Mouse (Mus musculus): ENCODE data around the gene Nr3c2. TPM values are rescaled to one million over a fixed set of nuclear protein-coding genes. Genes with fewer than 3 reads are reported as not detected.

The Nr3c2 gene
- polyA plus RNA-seq, 1 experiment from 2014 or later = 5.0 TPM

DNA sequence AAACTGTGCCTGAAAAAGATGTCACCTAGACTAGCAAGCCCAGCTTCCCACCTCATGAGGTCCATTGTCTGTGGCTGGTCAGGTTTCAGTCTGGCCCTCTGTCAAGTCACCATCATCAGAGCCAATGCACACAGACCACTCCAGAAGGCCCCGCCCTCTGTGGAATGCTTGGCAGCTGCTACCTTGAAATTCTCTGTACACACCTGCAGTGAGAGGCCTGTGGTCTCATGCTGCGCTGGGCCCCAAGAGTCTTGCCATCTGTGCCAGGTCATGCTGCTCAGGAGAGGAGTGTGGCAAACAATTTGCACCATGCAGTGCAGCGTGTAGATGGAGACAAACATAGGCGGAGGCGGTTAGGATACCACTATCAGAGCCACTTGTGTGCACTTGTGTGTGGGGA lies 328.5 kb downstream of the Nr3c2 start:
- Histone ChIP-seq H3K27ac (no peak overlapping the region), H3K4me1 (replicated peaks) (peaks cover 18% of the 10 kb centered on the region), H3K4me3 (no peak overlapping the region), H3K9me3 (replicated peaks) (no peaks in the 10 kb centered on the region), H3K36me3 (no peaks in the 10 kb centered on the region), H3K9ac (no peak overlapping the region), H3K4me2 (no peak overlapping the region), H3K27me3 (no peaks in the 10 kb centered on the region)
- ATAC-seq (replicated peaks; ENCODE audit: insufficient number of reproducible peaks, insufficient read depth, low FRiP score, low read depth) = no peak
- WGBS = 74% methylated on average over 5 of the region's 5 CpGs

DNA sequence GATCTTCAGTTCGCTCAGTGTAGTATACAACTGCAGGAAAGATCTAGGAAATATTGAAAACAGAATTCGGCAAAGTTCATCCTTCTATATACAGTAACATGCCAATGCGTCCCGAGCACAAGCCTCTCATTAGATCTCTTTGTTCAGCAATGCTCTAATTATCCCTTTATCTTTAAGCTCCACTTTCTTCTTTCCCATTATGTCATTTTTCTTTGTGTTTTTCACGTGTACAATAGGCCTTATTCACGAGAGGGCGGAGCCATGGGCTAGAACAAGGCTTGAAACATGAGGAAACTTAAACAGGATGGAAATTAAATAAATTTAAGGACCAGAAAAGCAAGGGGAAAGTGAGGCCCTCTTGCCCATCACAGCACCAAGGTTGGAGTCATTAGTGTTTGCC lies 329.4 kb downstream of the Nr3c2 start:
- Histone ChIP-seq H3K27me3 (no peaks in the 10 kb centered on the region), H3K4me3 (no peak overlapping the region), H3K27ac (no peak overlapping the region), H3K4me2 (no peak overlapping the region), H3K36me3 (no peaks in the 10 kb centered on the region), H3K4me1 (replicated peaks) (peaks cover 25% of the 10 kb centered on the region), H3K9me3 (replicated peaks) (no peaks in the 10 kb centered on the region), H3K9ac (no peak overlapping the region)
- WGBS = 84% methylated on average over 7 of the region's 7 CpGs
- ATAC-seq (replicated peaks; ENCODE audit: insufficient number of reproducible peaks, insufficient read depth, low FRiP score, low read depth) = no peak

- 85% methylated on average over 1 of the region's 1 CpGs for WGBS
- no peak for ATAC-seq (replicated peaks; ENCODE audit: insufficient number of reproducible peaks, insufficient read depth, low FRiP score, low read depth)
- H3K4me3 ChIP-seq = no peak overlapping the region
- peaks cover 34% of the 10 kb centered on the region for H3K4me1 ChIP-seq (replicated peaks)
- no peaks in the 10 kb centered on the region for H3K36me3 ChIP-seq
- no peaks in the 10 kb centered on the region for H3K27me3 ChIP-seq
- H3K4me2 ChIP-seq = no peak overlapping the region
- no peak overlapping the region for H3K27ac ChIP-seq
- H3K9me3 ChIP-seq (replicated peaks) = no peaks in the 10 kb centered on the region
- H3K9ac ChIP-seq = no peak overlapping the region
Measured at GRCm38 (mm10) chr8:77231211-77231610, 332.0 kb downstream of the Nr3c2 start.

- no peaks in the 10 kb centered on the region for H3K36me3 ChIP-seq
- 0 out of 2 replicates have a peak overlapping the region, but pooled peaks have one; percentile 7 for H3K4me2 ChIP-seq
- H3K27ac ChIP-seq = peak overlapping the region; percentile 72
- H3K27me3 ChIP-seq = no peaks in the 10 kb centered on the region
- no peak overlapping the region for H3K9ac ChIP-seq
- no peaks in the 10 kb centered on the region for H3K9me3 ChIP-seq (replicated peaks)
- peaks cover 34% of the 10 kb centered on the region for H3K4me1 ChIP-seq (replicated peaks)
- ATAC-seq (replicated peaks; ENCODE audit: insufficient number of reproducible peaks, insufficient read depth, low FRiP score, low read depth) = no peak
- no peak overlapping the region for H3K4me3 ChIP-seq
- 43% methylated on average over 6 of the region's 6 CpGs for WGBS
Measured at GRCm38 (mm10) chr8:77231834-77232233, 332.6 kb downstream of the Nr3c2 start.

DNA sequence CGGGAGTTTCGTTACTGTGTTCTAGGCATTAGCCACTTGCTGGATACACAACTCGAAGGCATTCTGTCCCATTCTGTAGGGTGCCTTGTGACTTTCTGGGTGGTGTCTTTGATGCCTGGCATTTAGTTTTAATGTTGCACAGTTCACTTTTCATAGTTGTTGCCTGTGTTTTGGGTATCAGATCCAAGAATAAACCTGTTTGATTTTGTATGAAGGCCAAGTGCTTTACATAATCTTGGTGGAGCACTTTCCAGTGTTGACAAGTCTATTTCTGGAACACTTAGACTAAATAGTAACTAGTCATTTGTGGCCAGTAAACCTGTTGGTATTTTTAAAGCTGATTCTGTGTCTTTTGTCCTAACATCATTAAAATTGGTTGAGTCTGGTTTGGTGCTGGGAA lies 333.2 kb downstream of the Nr3c2 start:
- H3K27ac ChIP-seq = peak overlapping the region; percentile 72
- H3K4me2 ChIP-seq = peak overlapping the region; percentile 7; the same call in 1 of the 2 replicates

DNA sequence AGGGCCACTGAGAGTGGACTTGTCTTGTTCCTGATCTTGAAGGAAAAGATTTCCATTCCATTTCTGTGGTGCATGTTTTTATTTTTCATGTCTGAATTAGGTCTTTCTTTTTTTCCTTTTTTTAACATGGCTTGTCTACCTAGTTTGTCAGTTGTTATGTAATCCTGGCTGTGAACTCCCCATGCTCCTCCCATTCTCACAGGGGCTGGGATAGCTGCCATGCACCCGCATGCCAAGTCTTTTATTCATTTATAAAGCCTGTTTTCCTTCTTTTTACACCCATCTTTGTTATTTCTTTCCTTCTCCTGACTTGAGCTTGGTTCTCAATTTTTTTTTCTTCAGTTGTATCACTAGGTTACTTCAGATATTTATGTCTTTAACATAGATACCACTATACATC lies 337.5 kb downstream of the Nr3c2 start:
- Histone ChIP-seq H3K4me2 (no peak overlapping the region), H3K27ac (no peak overlapping the region), H3K27me3 (no peaks in the 10 kb centered on the region), H3K4me1 (replicated peaks) (peaks cover 28% of the 10 kb centered on the region), H3K36me3 (no peaks in the 10 kb centered on the region), H3K9ac (no peak overlapping the region), H3K4me3 (no peak overlapping the region), H3K9me3 (replicated peaks) (no peaks in the 10 kb centered on the region)
- no peak for ATAC-seq (replicated peaks; ENCODE audit: insufficient number of reproducible peaks, insufficient read depth, low FRiP score, low read depth)
- whole genome bisulfite sequencing = 86% methylated on average over 1 of the region's 1 CpGs

More for the DNA sequence above, 333.2 kb downstream of the Nr3c2 start:
- H3K4me3 ChIP-seq = no peak overlapping the region
- no peaks in the 10 kb centered on the region for H3K27me3 ChIP-seq
- no peaks in the 10 kb centered on the region for H3K9me3 ChIP-seq (replicated peaks)
- WGBS = 45% methylated on average over 3 of the region's 3 CpGs
- no peak; the same call in 1 of the 2 replicates for ATAC-seq (replicated peaks; ENCODE audit: insufficient number of reproducible peaks, insufficient read depth, low FRiP score, low read depth)
- peaks cover 34% of the 10 kb centered on the region for H3K4me1 ChIP-seq (replicated peaks)
- H3K9ac ChIP-seq = no peak overlapping the region
- no peaks in the 10 kb centered on the region for H3K36me3 ChIP-seq

GRCm38 (mm10) chr8:77239462-77239861 lies 340.2 kb downstream of the Nr3c2 start:
- no peak for ATAC-seq (replicated peaks; ENCODE audit: insufficient number of reproducible peaks, insufficient read depth, low FRiP score, low read depth)
- Histone ChIP-seq H3K36me3 (no peaks in the 10 kb centered on the region), H3K9me3 (replicated peaks) (no peaks in the 10 kb centered on the region), H3K9ac (no peak overlapping the region), H3K27ac (no peak overlapping the region), H3K4me1 (replicated peaks) (peaks cover 2% of the 10 kb centered on the region; the same call in 1 of the 2 replicates), H3K27me3 (no peaks in the 10 kb centered on the region), H3K4me2 (no peak overlapping the region), H3K4me3 (no peak overlapping the region)

DNA sequence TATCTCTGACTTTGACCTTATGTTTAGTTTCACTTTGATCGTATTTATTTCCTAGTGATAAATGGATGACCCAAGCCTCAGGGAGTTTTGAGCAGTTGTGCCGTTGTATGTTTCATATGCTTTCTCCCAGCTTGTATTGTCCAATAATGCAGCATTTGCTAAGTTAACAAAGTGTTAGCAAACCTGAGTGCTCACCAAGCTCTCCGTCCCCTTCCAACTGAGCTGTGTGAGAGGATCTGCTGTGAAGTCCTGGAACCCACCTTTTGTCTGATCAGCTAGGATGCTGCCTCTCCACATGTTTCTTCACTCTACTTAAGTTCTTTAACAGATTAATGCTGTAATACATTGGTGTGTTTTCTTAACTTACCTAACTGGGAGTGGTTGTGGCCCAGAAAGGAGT lies 342.1 kb downstream of the Nr3c2 start:
- Histone ChIP-seq H3K4me2 (no peak overlapping the region), H3K9me3 (replicated peaks) (no peaks in the 10 kb centered on the region), H3K27ac (no peak overlapping the region), H3K36me3 (no peaks in the 10 kb centered on the region; the same call in 1 of the 2 replicates), H3K27me3 (no peaks in the 10 kb centered on the region), H3K4me3 (no peak overlapping the region), H3K4me1 (replicated peaks) (no peaks in the 10 kb centered on the region), H3K9ac (no peak overlapping the region)
- WGBS = 86% methylated on average over 3 of the region's 3 CpGs
- no peak for ATAC-seq (replicated peaks; ENCODE audit: insufficient number of reproducible peaks, insufficient read depth, low FRiP score, low read depth)

DNA sequence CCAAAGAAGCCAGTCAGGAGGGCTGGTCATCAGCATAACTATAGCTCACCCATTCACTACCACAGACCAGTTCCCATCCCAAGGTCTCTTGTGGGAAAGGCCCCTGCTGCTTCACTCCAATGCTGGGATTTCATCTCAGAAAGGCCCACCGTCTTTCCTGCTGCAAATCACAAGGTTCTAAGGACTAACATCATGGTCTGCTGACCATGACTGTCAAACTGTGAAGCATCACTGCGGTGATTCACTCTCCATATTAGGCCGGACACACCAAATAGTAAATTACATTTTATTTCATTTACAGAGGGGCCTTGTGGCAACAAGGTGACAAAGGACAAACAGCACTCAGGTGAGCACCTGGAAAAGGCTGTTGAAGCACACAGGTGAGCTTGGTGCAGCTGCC lies 350.9 kb downstream of the Nr3c2 start:
- Histone ChIP-seq H3K4me1 (replicated peaks) (no peaks in the 10 kb centered on the region), H3K27me3 (no peaks in the 10 kb centered on the region), H3K9ac (no peak overlapping the region), H3K9me3 (replicated peaks) (no peaks in the 10 kb centered on the region), H3K4me3 (no peak overlapping the region), H3K36me3 (peaks cover 26% of the 10 kb centered on the region; the same call in 1 of the 2 replicates), H3K4me2 (no peak overlapping the region), H3K27ac (no peak overlapping the region)
- no peak for ATAC-seq (replicated peaks; ENCODE audit: insufficient number of reproducible peaks, insufficient read depth, low FRiP score, low read depth)
- WGBS = 94% methylated on average over 3 of the region's 3 CpGs

DNA sequence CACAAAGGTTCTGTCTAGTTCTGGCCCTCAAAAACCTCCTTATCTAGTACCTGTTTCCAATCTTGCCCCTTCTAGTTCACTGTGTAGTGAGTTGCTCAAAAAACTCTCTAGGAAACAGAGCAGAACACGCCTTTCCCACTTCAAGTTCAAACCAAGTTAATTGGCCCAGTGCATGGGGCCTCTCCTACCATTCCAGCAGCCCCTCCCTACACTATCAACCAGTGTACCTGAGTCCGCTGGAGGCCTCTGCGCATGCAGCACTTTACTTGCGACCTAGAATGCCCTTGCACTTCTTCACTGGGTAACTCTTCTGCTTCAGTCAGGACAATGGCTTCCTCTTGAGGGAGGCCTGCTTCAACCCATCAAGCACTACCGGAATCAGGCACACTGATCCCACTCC lies 351.9 kb downstream of the Nr3c2 start:
- Histone ChIP-seq H3K4me3 (no peak overlapping the region), H3K4me1 (replicated peaks) (no peaks in the 10 kb centered on the region), H3K36me3 (peaks cover 29% of the 10 kb centered on the region; the same call in 1 of the 2 replicates), H3K9me3 (replicated peaks) (no peaks in the 10 kb centered on the region), H3K4me2 (no peak overlapping the region), H3K27ac (no peak overlapping the region), H3K9ac (no peak overlapping the region), H3K27me3 (no peaks in the 10 kb centered on the region)
- no peak for ATAC-seq (replicated peaks; ENCODE audit: insufficient number of reproducible peaks, insufficient read depth, low FRiP score, low read depth)
- 84% methylated on average over 5 of the region's 5 CpGs for WGBS

DNA sequence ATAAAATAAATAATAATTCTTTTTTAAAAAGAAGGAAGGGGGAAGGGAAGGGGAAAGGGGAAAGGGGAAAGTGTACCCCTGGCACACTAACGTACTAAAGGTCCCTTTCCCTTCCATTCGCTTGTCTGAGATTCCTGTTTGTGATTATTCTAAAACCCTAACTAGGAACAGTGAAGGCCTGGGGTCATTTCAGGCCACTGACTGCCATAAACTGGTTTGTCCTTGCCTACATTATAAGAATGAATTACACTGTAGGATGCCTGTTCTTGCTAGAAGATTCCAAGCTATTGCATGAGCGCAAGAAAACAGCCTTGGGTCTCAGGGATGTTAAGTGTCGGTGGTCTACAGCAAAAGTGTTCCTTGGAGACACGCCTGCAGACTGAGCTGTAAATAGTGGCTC lies 355.2 kb downstream of the Nr3c2 start:
- Histone ChIP-seq H3K4me2 (no peak overlapping the region), H3K4me3 (no peak overlapping the region), H3K4me1 (replicated peaks) (no peaks in the 10 kb centered on the region), H3K27me3 (no peaks in the 10 kb centered on the region), H3K9me3 (replicated peaks) (no peaks in the 10 kb centered on the region), H3K9ac (no peak overlapping the region), H3K36me3 (peaks cover 36% of the 10 kb centered on the region), H3K27ac (no peak overlapping the region)
- ATAC-seq (replicated peaks; ENCODE audit: insufficient number of reproducible peaks, insufficient read depth, low FRiP score, low read depth) = no peak
- WGBS = 80% methylated on average over 5 of the region's 5 CpGs

- no peaks in the 10 kb centered on the region for H3K9me3 ChIP-seq (replicated peaks)
- H3K27ac ChIP-seq = no peak overlapping the region
- H3K4me3 ChIP-seq = no peak overlapping the region
- ATAC-seq (replicated peaks; ENCODE audit: insufficient number of reproducible peaks, insufficient read depth, low FRiP score, low read depth) = no peak
- H3K9ac ChIP-seq = no peak overlapping the region
- no peaks in the 10 kb centered on the region for H3K27me3 ChIP-seq
- H3K4me2 ChIP-seq = no peak overlapping the region
- WGBS = 87% methylated on average over 5 of the region's 5 CpGs
- peaks cover 30% of the 10 kb centered on the region for H3K36me3 ChIP-seq
- no peaks in the 10 kb centered on the region for H3K4me1 ChIP-seq (replicated peaks)
Measured at GRCm38 (mm10) chr8:77256450-77257084, 357.3 kb downstream of the Nr3c2 start.
